Mouse (Mus musculus) liver, embryonic 16.5 days (tissue): ENCODE results near the gene Ssu72. TPM values are rescaled to one million over a fixed set of nuclear protein-coding genes. Genes with fewer than 3 reads are reported as not detected.

ENCODE experiments used
- ATAC-seq: fragments of 200-750 bp; cut with Nextera tagmentation; 2 replicates; pipeline ENCODE4 v1.8.0; 2017; ENCODE audit warnings: low read depth, mild to moderate bottlenecking, moderate number of reproducible peaks, moderate library complexity
- H3K27ac ChIP-seq: fragments of 300-500 bp; sonication (generic); 2 replicates; pipeline ENCODE4 v1.5.1; 2014; ENCODE audit warnings: mild to moderate bottlenecking, low read length
- H3K27me3 ChIP-seq: fragments of 300-500 bp; sonication (generic); 2 replicates; pipeline ENCODE4 v1.6.1; 2014; ENCODE audit warnings: low read depth, low read length, mixed read lengths; ENCODE audit not compliant: control insufficient read depth, insufficient read depth
- H3K36me3 ChIP-seq: fragments of 300-500 bp; sonication (generic); 2 replicates; pipeline ENCODE4 v1.6.1; 2014; ENCODE audit warnings: mild to moderate bottlenecking; ENCODE audit not compliant: control insufficient read depth, insufficient read depth
- H3K4me1 ChIP-seq: fragments of 300-500 bp; sonication (generic); 2 replicates; pipeline ENCODE4 v1.6.1; 2014; ENCODE audit warnings: low read depth, low read length, mixed read lengths; ENCODE audit not compliant: control insufficient read depth
- H3K4me2 ChIP-seq: fragments of 300-500 bp; sonication (generic); 2 replicates; pipeline ENCODE4 v1.6.1; 2014; ENCODE audit warnings: low read depth, low read length, mixed read lengths
- H3K4me3 ChIP-seq: fragments of 300-500 bp; sonication (generic); 2 replicates; pipeline ENCODE4 v1.5.1; 2014; ENCODE audit warnings: low read depth, mild to moderate bottlenecking, low read length
- H3K9ac ChIP-seq: fragments of 300-500 bp; sonication (generic); 2 replicates; pipeline ENCODE4 v1.6.1; 2014; ENCODE audit warnings: low read depth, low read length
- H3K9me3 ChIP-seq: fragments of 300-500 bp; sonication (generic); replicated peaks from 2 replicates; pipeline ENCODE4 v1.6.1; 2016; ENCODE audit warnings: low read length; ENCODE audit not compliant: control insufficient read depth
- WGBS: fragments of 180-500 bp; shearing (Covaris S2); extraction: QIAGEN DNeasy Blood & Tissue Kit; methylation state at CpG from one replicate; pipeline ENCODE4 v1.1.7; 2014; ENCODE audit not compliant: insufficient replicate concordance; 5-methylcytosine and 5-hydroxymethylcytosine counted together
- polyA plus RNA-seq: library from polyadenylated mRNA; unstranded; fragments of >200 nt; fragmentation: Nextera tagmentation; extraction: Ambion mirVana; gene quantifications from 2 replicates; pipeline ENCODE4 v1.2.1, GENCODE M21; 2015

Ssu72 gene
- polyA plus RNA-seq, 1 experiment from 2014 or later = 44.5 TPM

DNA sequence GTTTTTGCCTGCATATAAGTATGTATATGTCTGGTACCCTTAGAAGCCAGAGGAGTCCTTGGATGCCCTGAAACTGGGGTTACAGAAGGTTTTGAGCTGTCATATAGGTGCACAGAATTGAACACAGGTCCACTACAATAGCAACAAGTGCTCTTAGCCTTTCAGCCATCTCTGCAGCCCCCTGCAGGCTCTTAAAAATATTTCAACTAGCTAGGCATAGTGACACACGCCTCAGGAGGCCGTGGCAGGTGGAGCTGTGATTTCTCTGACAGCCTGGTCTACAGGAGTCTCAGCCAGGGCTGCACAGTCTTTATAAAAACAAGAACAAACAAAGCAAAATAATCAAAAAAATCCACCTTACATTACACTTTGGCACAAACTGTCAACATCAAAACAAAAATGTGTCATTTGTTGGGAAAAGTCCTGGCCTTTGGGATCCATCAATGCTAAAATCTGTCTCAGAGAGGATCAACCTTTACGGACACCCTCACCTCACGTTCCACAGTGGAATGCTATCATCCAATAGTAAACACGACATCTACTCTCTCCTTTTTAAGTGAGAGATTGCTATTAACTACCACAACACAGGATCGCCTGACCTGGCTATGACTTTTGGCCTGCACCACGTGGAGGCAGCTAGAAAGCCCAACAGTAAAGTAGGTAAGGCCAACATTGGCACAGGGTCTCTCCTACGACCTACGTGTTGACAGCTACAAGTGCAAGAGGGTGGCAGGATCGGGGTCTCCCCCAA, 55.4 kb downstream of the Ssu72 start:
- Histone ChIP-seq H3K27ac (peak overlapping the region; percentile 52; the same call in 1 of the 2 replicates), H3K36me3 (peaks cover 7% of the 10 kb centered on the region), H3K9me3 (no peaks in the 10 kb centered on the region), H3K27me3 (no peaks in the 10 kb centered on the region), H3K4me1 (peaks cover 22% of the 10 kb centered on the region), H3K4me3 (peak overlapping the region; percentile 83), H3K9ac (peak overlapping the region; percentile 72), H3K4me2 (peak overlapping the region; percentile 100)
- 1% methylated on average over 10 of the region's 10 CpGs for WGBS
- no peak for ATAC-seq

DNA sequence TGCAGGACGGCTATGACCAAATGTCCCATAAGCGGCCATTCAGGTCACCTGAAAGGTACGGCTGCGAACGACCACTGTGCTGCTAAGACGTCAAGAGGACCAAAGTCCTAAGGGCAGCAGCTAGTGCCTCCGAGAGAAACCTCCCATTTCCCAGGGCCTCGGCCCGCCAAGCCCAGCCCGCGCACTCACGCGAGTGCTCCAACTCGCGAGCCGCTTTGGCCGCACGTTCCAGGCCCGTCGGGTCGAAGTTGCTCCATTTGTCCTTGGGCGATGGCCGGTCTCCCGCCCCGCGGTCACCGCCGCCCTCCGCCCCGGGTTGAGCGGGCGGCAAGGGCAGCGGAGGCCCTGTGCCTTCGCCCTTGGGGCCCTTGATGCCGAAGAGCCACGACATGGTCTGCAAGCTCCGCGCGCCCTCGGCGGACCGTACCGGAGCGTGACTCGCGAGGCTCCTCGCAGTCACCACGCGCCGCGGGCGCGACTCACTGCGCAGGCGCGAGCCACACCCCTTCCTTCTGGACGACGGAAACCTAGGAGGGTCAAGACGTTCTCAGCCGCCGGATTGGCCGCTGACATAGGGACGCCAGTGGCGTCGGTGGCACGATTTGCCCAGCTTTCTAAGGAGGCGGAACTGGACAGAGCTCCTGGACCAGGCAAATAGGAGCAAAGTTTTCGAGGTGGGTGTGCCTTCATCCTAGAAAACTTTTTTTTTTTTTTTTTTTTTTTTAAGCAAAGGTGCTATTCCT, 56.2 kb downstream of the Ssu72 start, which contains the start of gene Atad3a:
TSS of gene Atad3a (minus strand) at position 481 of the 743 bp plus-strand sequence.
- H3K4me2 ChIP-seq = peak within 1 kb of the TSS; percentile 100
- H3K9me3 ChIP-seq = no peaks in the 10 kb centered on the region
- peak within 1 kb of the TSS; percentile 83 for H3K4me3 ChIP-seq
- peak; percentile 98 for ATAC-seq
- no peaks in the 10 kb centered on the region; the same call in 1 of the 2 replicates for H3K36me3 ChIP-seq
- H3K27me3 ChIP-seq = no peaks in the 10 kb centered on the region
- peak within 1 kb of the TSS; percentile 82 for H3K9ac ChIP-seq
- under 1% methylated on average over 68 of the region's 68 CpGs for WGBS
- peaks cover 22% of the 10 kb centered on the region for H3K4me1 ChIP-seq
- peak within 1 kb of the TSS; percentile 79 for H3K27ac ChIP-seq

DNA sequence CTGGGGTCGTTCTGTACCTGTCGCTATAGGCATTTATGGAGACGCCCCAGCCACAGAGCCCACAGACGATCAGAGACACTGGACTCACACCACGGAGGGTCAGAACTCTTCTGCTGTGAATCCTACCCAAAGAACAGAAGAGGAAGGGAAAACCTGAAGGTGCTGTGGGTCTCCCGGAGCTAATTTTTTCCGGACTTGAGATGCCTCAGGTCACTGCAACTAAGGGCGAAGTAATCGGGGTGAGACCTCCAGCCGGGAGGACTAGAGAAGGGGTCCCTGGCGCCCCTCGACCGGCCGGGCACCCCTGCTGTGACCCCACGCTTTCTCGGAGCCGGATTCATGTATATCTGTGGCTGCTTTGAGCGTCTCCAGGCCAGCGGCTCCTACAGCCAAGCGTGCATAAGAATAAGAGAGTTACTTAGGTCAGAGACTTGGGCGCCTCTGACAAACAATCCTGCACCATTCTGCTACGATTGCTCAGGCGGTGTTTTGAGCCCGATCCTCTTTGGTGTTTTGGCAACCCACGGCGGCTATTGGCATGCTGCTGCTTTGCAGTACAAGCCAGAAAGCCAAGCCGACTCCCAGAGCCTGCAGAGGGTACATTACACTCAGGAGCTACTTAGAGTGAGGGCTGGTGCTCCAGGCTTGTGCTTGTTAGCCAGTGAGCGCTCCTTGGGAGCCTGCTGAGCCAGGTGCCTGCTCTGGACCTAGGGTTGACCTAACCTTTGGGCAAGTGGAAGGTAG, 56.9 kb downstream of the Ssu72 start:
- whole genome bisulfite sequencing = 1% methylated on average over 28 of the region's 28 CpGs

DNA sequence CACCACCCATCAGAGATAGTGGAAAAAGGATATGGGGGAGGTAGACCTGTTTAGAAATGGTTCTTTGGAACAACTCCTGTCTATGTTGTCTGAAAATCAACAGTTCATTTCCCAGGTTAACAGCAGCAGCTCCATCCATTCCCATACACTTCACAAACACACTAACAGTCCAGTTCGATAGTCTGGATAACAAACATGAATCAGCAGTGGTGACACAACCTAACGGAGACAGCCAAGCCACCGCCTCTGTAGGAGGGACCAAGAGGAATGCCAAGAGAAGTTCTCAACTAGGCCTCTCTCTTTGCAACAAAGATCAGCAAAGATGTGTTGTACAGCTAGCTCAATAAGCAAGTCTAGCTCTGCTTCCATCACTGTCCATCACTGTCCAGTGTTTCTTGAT, 57.8 kb downstream of the Ssu72 start:
- H3K4me1 ChIP-seq = peaks cover 22% of the 10 kb centered on the region
- H3K36me3 ChIP-seq = no peaks in the 10 kb centered on the region
- H3K9ac ChIP-seq = no peak overlapping the region
- no peak for ATAC-seq
- WGBS = 51% methylated on average over 3 of the region's 3 CpGs
- no peak overlapping the region for H3K27ac ChIP-seq
- no peak overlapping the region for H3K4me2 ChIP-seq
- H3K9me3 ChIP-seq = no peaks in the 10 kb centered on the region
- no peak overlapping the region for H3K4me3 ChIP-seq
- H3K27me3 ChIP-seq = no peaks in the 10 kb centered on the region

More for the DNA sequence above, 56.9 kb downstream of the Ssu72 start:
- peak overlapping the region; percentile 82 for H3K9ac ChIP-seq
- no peaks in the 10 kb centered on the region for H3K27me3 ChIP-seq
- H3K36me3 ChIP-seq = no peaks in the 10 kb centered on the region; the same call in 1 of the 2 replicates
- peak overlapping the region; percentile 83 for H3K4me3 ChIP-seq
- peak overlapping the region; percentile 79 for H3K27ac ChIP-seq
- peaks cover 22% of the 10 kb centered on the region for H3K4me1 ChIP-seq
- no peaks in the 10 kb centered on the region for H3K9me3 ChIP-seq
- no peak for ATAC-seq
- peak overlapping the region; percentile 100 for H3K4me2 ChIP-seq

DNA sequence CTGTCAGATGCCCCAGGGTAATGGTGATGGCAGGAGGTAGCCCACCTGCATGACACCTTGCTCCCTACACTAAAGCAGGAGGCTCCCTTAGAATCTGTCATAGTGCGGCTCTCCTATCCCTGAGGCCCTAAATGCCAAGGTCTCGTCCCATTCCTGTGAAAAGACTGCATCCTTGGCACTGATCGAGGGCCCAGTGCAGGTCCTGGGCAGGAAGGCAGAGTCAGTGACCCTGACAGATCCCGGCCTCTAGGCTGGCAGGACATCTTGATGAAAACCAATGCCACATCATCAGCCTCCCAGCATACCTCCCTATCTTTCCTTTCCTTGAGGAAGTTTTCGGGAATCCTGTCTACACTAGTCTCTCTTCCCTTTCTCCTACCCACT, 64.9 kb downstream of the Ssu72 start:
- peak overlapping the region; percentile 93 for H3K4me2 ChIP-seq
- no peak for ATAC-seq
- H3K9ac ChIP-seq = peak overlapping the region; percentile 75
- no peak overlapping the region; the same call in 1 of the 2 replicates for H3K27ac ChIP-seq
- no peaks in the 10 kb centered on the region for H3K36me3 ChIP-seq
- 57% methylated on average over 5 of the region's 5 CpGs for WGBS
- no peaks in the 10 kb centered on the region for H3K9me3 ChIP-seq
- H3K4me1 ChIP-seq = peaks cover 15% of the 10 kb centered on the region
- peaks cover 28% of the 10 kb centered on the region for H3K27me3 ChIP-seq
- H3K4me3 ChIP-seq = peak overlapping the region; percentile 67

DNA sequence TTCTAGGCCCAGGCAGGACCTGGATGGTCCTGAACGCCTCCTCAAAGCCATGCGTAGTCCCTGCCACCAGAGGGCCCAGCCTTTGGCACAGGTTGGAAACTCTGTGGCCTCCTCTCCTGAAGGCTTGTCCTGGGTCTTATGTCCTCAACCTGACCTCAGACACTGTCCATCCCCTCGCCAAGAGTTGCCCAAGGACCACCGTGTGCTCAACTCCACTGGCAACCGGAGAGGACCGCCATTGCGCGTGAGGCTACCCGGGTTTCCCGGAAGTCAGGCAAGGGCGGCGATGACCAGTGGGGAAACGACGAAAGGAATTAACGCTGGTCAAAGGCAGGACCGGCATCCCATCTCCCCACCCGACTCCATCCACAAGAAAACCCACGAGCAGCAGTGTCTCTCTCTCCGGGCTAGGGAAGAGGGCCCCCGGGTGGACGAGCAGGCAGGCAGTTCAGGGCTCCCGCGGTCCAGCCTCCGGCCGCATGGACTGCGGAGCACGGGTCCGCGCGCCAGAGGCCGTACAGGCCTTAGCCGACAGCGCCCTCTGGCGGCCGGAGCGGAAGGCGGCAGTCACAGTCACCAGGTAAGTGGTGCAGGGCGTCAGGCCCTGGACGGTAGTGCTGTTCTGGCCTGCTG, 65.4 kb downstream of the Ssu72 start:
- Histone ChIP-seq H3K27ac (peak overlapping the region; percentile 40), H3K9ac (peak overlapping the region; percentile 75), H3K4me2 (peak overlapping the region; percentile 93), H3K27me3 (peaks cover 33% of the 10 kb centered on the region), H3K9me3 (no peaks in the 10 kb centered on the region), H3K4me1 (peaks cover 20% of the 10 kb centered on the region), H3K4me3 (peak overlapping the region; percentile 67), H3K36me3 (no peaks in the 10 kb centered on the region)
- WGBS = under 1% methylated on average over 39 of the region's 39 CpGs
- ATAC-seq = peak; percentile 86

DNA sequence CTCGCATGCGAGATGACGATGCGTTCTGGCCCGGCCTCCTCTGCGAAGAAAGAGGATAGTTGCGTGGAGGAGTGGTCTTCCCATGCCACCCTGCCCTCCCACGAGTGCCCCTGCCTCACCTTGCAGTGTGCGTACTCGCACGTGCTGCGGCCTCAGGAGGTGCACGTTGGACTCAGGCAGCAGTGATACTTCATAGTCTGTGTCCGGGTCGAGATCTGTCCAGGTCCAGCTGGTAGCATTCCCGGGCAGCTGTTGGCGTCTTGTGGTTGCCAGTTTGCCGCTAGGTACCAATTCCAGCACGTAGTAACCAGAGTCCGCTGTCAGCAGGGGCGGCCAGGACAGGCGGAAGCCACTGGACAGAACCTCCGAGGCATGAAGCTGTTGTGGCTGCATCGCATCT, 66.0 kb downstream of the Ssu72 start:
- peak overlapping the region; percentile 67 for H3K4me3 ChIP-seq
- no peak overlapping the region for H3K27ac ChIP-seq

DNA sequence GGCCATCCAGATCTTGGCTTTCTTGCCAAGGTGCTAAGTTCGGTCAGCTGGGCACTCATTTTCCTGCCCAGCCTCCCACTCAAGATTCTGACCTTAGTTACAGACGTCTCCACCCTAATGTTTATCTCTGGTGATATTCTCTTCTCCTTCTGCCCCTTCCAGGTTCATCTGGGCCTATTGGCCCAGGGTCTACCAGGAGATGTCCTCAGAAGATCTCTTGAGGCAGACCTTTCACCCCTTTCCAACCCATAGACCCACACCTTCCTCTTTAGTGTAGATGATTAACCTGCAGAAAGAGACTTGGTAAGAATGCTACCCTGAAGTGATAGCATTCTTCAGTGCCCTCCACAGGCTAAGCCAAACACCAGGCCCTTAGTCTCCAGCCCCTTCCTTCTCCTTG, 67.1 kb downstream of the Ssu72 start:
- no peak overlapping the region for H3K4me3 ChIP-seq
- no peaks in the 10 kb centered on the region for H3K9me3 ChIP-seq
- H3K27me3 ChIP-seq = peaks cover 46% of the 10 kb centered on the region
- H3K36me3 ChIP-seq = no peaks in the 10 kb centered on the region
- no peak for ATAC-seq
- H3K4me2 ChIP-seq = no peak overlapping the region
- H3K9ac ChIP-seq = no peak overlapping the region
- no peak overlapping the region for H3K27ac ChIP-seq
- H3K4me1 ChIP-seq = peaks cover 21% of the 10 kb centered on the region
- 64% methylated on average over 2 of the region's 2 CpGs for WGBS

More for the DNA sequence above, 66.0 kb downstream of the Ssu72 start:
- peak overlapping the region; percentile 75 for H3K9ac ChIP-seq
- peaks cover 21% of the 10 kb centered on the region for H3K4me1 ChIP-seq
- no peak for ATAC-seq
- WGBS = 48% methylated on average over 24 of the region's 24 CpGs
- peak overlapping the region; percentile 93 for H3K4me2 ChIP-seq
- H3K36me3 ChIP-seq = no peaks in the 10 kb centered on the region
- H3K9me3 ChIP-seq = no peaks in the 10 kb centered on the region
- H3K27me3 ChIP-seq = peaks cover 39% of the 10 kb centered on the region
